Mouse (Mus musculus) midbrain, embryonic 16.5 days (tissue): ENCODE measurements around the gene D630045J12Rik. TPM values are rescaled to one million over a fixed set of nuclear protein-coding genes. Genes with fewer than 3 reads are reported as not detected.

ENCODE experiments used
- ATAC-seq: fragments of 200-750 bp; cut with Nextera tagmentation; 2 replicates; pipeline ENCODE4 v1.8.0; 2017; ENCODE audit warnings: moderate TSS enrichment
- H3K27ac ChIP-seq: fragments of 300-500 bp; sonication (generic); 2 replicates; pipeline ENCODE4 v1.5.1; 2014; ENCODE audit warnings: mild to moderate bottlenecking, low read length, mixed read lengths
- H3K27me3 ChIP-seq: fragments of 300-500 bp; sonication (generic); 2 replicates; pipeline ENCODE4 v1.6.1; 2014; ENCODE audit warnings: low read depth, low read length, mixed read lengths; ENCODE audit not compliant: control insufficient read depth, insufficient read depth
- H3K36me3 ChIP-seq: fragments of 300-500 bp; sonication (generic); 2 replicates; pipeline ENCODE4 v1.6.1; 2014; ENCODE audit warnings: mild to moderate bottlenecking, low read length, moderate library complexity, mixed read lengths; ENCODE audit not compliant: control insufficient read depth, insufficient read depth
- H3K4me1 ChIP-seq: fragments of 300-500 bp; sonication (generic); 2 replicates; pipeline ENCODE4 v1.6.1; 2014; ENCODE audit warnings: mild to moderate bottlenecking, low read length, mixed read lengths; ENCODE audit not compliant: control insufficient read depth, insufficient read depth
- H3K4me2 ChIP-seq: fragments of 300-500 bp; sonication (generic); 2 replicates; pipeline ENCODE4 v1.6.1; 2014; ENCODE audit warnings: mild to moderate bottlenecking, low read length, mixed read lengths
- H3K4me3 ChIP-seq: fragments of 300-500 bp; sonication (generic); 2 replicates; pipeline ENCODE4 v1.5.1; 2014; ENCODE audit warnings: low read depth, mild to moderate bottlenecking, low read length, moderate library complexity, mixed read lengths
- H3K9ac ChIP-seq: fragments of 300-500 bp; sonication (generic); 2 replicates; pipeline ENCODE4 v1.6.1; 2014; ENCODE audit warnings: low read depth, low read length, mixed read lengths
- H3K9me3 ChIP-seq: fragments of 300-500 bp; sonication (generic); replicated peaks from 2 replicates; pipeline ENCODE4 v1.6.1; 2014; ENCODE audit warnings: mild to moderate bottlenecking, low read length, mixed read lengths; ENCODE audit not compliant: control insufficient read depth, poor library complexity, severe bottlenecking
- WGBS: fragments of 180-500 bp; shearing (Covaris S2); extraction: QIAGEN DNeasy Blood & Tissue Kit; methylation state at CpG from one replicate; pipeline ENCODE4 v1.1.7; 2014; 5-methylcytosine and 5-hydroxymethylcytosine counted together
- polyA plus RNA-seq: library from polyadenylated mRNA; unstranded; fragments of >200 nt; fragmentation: Nextera tagmentation; extraction: Ambion mirVana; gene quantifications from 2 replicates; pipeline ENCODE4 v1.2.1, GENCODE M21; 2015

The D630045J12Rik gene
- polyA plus RNA-seq, 1 experiment from 2014 or later, result 15.8 TPM

DNA sequence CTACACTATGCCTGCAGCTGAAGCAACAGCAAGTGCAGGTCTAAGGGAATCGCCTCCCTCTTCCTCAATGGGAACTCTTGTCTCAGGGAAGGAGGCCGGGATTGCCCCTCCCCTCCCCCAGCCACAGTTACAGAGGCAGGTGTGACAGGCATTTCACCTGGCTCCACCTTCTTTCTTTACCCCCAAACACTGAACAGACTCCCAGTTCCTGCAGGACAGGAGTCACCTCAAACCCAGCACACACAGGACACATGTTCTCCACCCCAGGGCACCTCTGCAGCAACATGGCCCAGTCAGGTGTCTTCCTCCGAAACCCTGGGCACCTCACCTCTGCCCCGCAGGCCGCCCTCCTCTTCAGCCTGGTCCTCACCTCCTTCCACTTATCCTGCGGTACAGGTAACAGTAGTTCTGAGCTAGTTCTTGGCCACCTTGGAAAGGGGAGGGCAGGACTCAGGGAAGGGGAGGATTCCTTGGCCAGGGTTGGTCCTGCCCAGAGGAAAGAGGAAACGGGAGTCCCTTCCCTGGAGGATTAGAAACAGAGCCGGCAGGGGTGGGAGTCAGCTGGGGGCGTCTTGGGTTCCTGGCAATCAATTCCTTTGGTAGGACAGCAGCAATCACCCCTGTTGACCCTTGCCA is 144.5 kb downstream of the D630045J12Rik start, which contains the start of gene Tmem213:
TSS of gene Tmem213 (plus strand) at position 96 of the 636 bp plus-strand sequence.
- no peak for ATAC-seq
- H3K27ac ChIP-seq, result no peak within 1 kb of the TSS
- H3K9ac ChIP-seq, result no peak within 1 kb of the TSS
- H3K4me2 ChIP-seq, result no peak within 1 kb of the TSS
- H3K36me3 ChIP-seq, result no peaks in the 10 kb centered on the region
- 27% methylated on average over 9 of the region's 9 CpGs for WGBS
- H3K4me1 ChIP-seq, result 0 out of 2 replicates have a peak, but pooled peaks cover 4% of the 10 kb centered on the region
- H3K4me3 ChIP-seq, result no peak within 1 kb of the TSS
- H3K9me3 ChIP-seq, result no peaks in the 10 kb centered on the region
- H3K27me3 ChIP-seq, result no peaks in the 10 kb centered on the region

DNA sequence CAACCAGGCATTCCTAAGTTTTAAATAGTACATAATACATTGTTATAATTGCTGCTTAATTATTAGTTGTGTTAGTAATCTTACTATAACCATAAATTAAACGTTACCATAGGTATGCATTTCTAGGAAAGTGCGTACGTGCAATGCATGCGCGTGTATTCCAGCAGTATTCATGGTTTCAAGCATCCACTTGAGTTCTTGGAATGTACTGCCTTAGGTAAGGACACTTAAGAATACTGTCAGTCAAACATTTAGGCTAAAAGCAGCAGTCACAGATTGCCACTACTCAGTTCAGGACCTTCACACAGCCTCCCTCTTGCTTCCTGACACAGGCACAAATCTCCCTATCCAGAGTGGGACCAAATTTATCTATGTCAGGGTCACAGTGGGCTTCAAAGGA is 145.4 kb downstream of the D630045J12Rik start:
- 93% methylated on average over 5 of the region's 5 CpGs for WGBS
- Histone ChIP-seq H3K9ac (no peak overlapping the region), H3K9me3 (no peaks in the 10 kb centered on the region), H3K4me3 (no peak overlapping the region), H3K27ac (no peak overlapping the region), H3K36me3 (no peaks in the 10 kb centered on the region), H3K4me2 (no peak overlapping the region), H3K4me1 (0 out of 2 replicates have a peak, but pooled peaks cover 4% of the 10 kb centered on the region), H3K27me3 (no peaks in the 10 kb centered on the region)
- no peak for ATAC-seq

DNA sequence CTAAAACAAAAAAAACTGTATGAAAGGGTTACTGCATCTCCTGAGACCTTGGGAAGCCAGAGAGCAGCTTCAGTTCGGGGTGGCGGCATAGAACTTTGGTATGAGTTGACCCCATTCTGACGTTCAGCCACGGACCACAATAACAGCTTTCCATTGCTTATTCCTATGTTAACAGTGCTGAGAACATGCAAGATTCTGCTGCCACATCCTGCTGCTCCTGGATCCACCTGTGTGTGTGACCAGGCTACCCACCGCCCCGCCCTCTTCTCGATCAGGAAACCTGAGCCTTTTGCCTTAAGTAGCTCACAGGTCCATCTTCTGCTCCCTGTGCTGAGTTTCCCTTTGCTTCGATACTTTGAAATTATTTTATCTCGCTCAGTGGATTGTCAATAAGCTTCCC is 147.9 kb downstream of the D630045J12Rik start:
- Histone ChIP-seq H3K36me3 (no peaks in the 10 kb centered on the region), H3K4me3 (no peak overlapping the region), H3K4me1 (0 out of 2 replicates have a peak, but pooled peaks cover 4% of the 10 kb centered on the region), H3K4me2 (no peak overlapping the region), H3K9me3 (no peaks in the 10 kb centered on the region), H3K27ac (no peak overlapping the region), H3K9ac (no peak overlapping the region), H3K27me3 (no peaks in the 10 kb centered on the region)
- WGBS, result 90% methylated on average over 9 of the region's 9 CpGs
- no peak for ATAC-seq

DNA sequence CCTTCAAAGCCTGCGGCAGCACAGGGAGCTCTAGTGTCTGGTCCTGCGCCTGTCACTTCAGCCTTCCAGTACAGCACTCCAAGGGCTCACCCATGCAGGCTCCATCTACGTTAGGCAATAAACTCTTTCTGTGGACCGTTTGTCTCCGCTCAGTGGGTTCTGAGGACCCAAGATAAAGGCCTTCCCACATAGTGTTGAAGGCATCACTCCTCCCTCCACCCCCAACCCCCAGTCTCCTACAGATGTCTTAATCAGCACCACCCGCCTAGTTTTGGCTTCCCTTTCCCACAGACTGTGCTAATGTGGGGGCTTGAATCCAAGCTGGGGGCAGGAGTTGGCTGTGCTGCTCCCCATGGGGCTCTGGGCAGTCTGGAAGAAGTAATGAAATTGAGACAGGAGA is 150.0 kb downstream of the D630045J12Rik start:
- Histone ChIP-seq H3K9me3 (no peaks in the 10 kb centered on the region), H3K4me3 (no peak overlapping the region), H3K27ac (no peak overlapping the region), H3K4me1 (no peaks in the 10 kb centered on the region), H3K4me2 (no peak overlapping the region), H3K36me3 (no peaks in the 10 kb centered on the region), H3K27me3 (no peaks in the 10 kb centered on the region), H3K9ac (no peak overlapping the region)
- ATAC-seq, result no peak
- 55% methylated on average over 6 of the region's 6 CpGs for WGBS

DNA sequence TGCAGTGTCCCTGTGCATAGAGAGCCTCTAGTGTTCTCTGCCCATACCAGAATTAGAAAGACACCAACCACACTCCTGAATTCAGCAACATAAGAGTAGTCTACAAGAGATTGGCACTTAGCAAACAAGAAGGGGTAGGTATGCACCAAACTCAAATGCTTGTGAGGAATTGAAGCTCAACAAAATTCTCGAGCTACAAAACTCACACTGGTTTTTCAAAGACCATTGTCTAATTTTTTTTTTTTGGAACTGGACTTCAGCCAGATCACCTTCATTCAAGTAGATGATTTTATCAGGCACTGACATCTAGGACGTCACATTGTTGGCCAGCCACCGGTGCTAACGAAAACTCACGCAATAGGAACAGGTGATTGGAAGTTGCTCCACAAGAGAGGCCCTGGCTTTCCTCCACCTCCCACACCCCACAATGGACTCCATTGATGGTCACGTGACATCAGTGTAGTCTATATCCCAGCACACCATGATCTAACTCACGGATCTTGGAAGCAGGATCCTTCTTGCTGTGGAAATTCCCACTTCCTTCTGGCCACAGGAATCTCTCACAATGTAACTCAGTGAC is 151.5 kb downstream of the D630045J12Rik start:
- H3K27me3 ChIP-seq, result no peaks in the 10 kb centered on the region
- no peak for ATAC-seq
- H3K9me3 ChIP-seq, result no peaks in the 10 kb centered on the region
- no peak overlapping the region for H3K27ac ChIP-seq
- no peak overlapping the region for H3K4me3 ChIP-seq
- H3K4me2 ChIP-seq, result no peak overlapping the region
- no peaks in the 10 kb centered on the region for H3K4me1 ChIP-seq
- WGBS, result 81% methylated on average over 7 of the region's 7 CpGs
- no peak overlapping the region for H3K9ac ChIP-seq
- H3K36me3 ChIP-seq, result no peaks in the 10 kb centered on the region

DNA sequence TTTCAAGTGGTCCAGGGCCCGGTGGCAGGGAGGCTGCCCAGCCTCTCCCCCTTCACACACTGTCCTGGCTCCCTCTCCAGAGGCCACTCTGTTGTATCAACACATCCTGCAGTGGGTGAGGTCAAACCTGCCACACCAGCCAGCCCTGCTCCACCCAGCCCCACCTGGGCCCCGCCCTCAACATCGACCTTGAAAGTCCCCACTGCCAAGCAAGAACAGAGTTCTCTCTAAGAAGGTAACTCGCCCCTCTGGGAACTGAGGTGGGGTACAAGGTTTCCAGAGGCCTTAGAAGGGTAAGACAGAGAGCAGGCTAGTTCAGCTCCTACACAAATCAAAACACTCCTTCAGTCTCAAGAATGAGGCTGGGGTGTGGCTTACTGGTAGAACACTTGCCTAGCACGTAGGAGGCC is 156.8 kb downstream of the D630045J12Rik start:
- Histone ChIP-seq H3K4me2 (no peak overlapping the region), H3K36me3 (no peaks in the 10 kb centered on the region), H3K9ac (no peak overlapping the region), H3K4me1 (no peaks in the 10 kb centered on the region), H3K27ac (no peak overlapping the region), H3K27me3 (no peaks in the 10 kb centered on the region), H3K4me3 (no peak overlapping the region), H3K9me3 (no peaks in the 10 kb centered on the region)
- no peak for ATAC-seq
- 71% methylated on average over 5 of the region's 5 CpGs for WGBS

DNA sequence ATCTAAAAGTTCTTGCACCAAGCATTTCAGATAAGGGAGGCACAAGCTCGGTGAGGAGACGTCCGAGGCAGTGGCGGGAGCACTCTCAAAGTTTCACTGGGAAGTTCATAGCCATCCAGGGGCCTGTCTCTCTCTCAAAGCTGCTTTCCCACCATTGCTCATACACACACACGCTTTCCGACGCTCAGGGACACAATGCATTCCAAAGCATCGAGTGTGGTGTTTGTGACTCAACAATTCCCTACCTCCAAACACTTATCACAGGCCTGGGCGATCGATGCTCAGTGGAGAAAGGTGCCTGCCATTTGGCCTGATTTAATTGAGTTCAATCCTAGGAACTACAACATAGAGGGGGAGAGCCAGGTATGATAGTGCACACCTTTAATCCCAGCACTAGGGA is 159.1 kb downstream of the D630045J12Rik start:
- H3K4me2 ChIP-seq, result no peak overlapping the region
- H3K27me3 ChIP-seq, result no peaks in the 10 kb centered on the region
- H3K9me3 ChIP-seq, result no peaks in the 10 kb centered on the region
- H3K4me3 ChIP-seq, result no peak overlapping the region
- H3K9ac ChIP-seq, result no peak overlapping the region
- H3K36me3 ChIP-seq, result no peaks in the 10 kb centered on the region
- no peak overlapping the region for H3K27ac ChIP-seq
- H3K4me1 ChIP-seq, result no peaks in the 10 kb centered on the region
- no peak for ATAC-seq
- WGBS, result 86% methylated on average over 10 of the region's 10 CpGs

DNA sequence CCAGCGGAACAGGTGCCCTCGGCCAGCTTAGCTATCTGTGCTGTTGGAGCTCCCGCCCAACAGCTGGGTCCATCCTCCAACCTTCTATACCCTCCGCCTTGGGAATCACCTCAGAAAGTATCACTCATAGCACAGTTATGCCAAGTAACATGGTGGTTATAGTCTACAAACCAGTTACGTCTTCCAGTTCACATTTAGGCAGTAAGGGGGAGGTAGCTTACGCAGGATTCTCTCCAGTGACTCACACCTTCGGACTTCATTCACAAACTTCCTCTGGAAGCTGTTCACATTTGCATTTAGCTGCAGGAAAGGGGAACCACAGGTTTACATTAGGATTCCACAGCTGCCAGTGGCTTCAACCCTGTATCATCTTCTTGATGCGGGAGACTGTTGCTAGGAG is 161.3 kb downstream of the D630045J12Rik start:
- Histone ChIP-seq H3K4me2 (no peak overlapping the region), H3K27ac (no peak overlapping the region), H3K4me1 (no peaks in the 10 kb centered on the region), H3K36me3 (no peaks in the 10 kb centered on the region), H3K4me3 (no peak overlapping the region), H3K27me3 (no peaks in the 10 kb centered on the region), H3K9ac (no peak overlapping the region), H3K9me3 (no peaks in the 10 kb centered on the region)
- 96% methylated on average over 8 of the region's 8 CpGs for WGBS
- ATAC-seq, result no peak

DNA sequence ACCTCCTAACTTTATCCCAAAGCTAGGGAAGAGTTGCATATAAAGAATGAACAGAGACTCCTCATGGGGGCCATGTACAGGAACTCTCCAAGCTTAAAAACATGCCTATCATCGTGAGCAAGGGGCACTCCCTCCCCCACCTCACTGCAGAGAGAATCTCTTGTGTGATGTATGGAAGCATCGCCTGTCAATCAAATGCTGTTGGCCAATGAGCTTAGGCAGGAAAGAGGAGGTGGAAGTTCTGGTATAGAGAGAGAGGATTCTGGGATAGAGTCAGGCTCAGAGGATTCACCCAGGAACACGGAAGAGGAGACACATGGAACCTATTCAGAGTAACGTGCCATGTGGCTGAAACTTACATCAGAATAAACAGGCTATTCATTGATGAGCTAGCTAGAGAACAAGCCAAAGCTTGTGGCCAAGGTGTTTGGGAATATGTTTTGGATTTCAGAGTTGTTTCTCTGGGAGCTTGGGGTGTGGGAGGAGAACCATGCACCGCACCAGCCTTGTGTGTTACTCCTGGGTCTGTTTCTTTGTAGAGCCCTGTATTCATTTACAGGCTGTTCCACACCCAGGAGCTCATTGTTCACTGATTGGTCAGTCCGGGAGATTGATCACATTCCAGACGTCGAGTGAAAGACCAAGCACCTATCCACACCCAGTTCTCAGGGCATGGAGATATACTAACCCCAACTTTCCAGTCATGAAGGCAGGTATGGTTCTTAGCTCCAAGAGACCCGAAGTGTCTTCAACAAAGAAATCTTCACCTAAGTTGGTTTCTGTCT is 166.4 kb downstream of the D630045J12Rik start:
- Histone ChIP-seq H3K9ac (no peak overlapping the region), H3K4me3 (no peak overlapping the region), H3K27me3 (no peaks in the 10 kb centered on the region), H3K36me3 (no peaks in the 10 kb centered on the region), H3K4me2 (no peak overlapping the region), H3K4me1 (no peaks in the 10 kb centered on the region), H3K9me3 (no peaks in the 10 kb centered on the region), H3K27ac (no peak overlapping the region)
- no peak for ATAC-seq
- 87% methylated on average over 9 of the region's 9 CpGs for WGBS
